Mouse (Mus musculus) cerebellum, adult 2 months (tissue): ENCODE results near the gene Psmb7. TPM values are rescaled to one million over a fixed set of nuclear protein-coding genes. Genes with fewer than 3 reads are reported as not detected.

Experiments
- DNase-seq, 2 experiments: peaks; one replicate each; pipeline ENCODE4 v3.0.0; 2021
- H3K27ac ChIP-seq: fragments of 200-500 bp; 2 replicates; pipeline ENCODE4 v1.5.1; 2012; ENCODE audit warnings: low read length, control low read depth, inconsistent platforms; ENCODE audit not compliant: insufficient read depth
- H3K27me3 ChIP-seq: fragments of 200-500 bp; 2 replicates; pipeline ENCODE4 v1.6.1; 2012; ENCODE audit warnings: inconsistent platforms, mild to moderate bottlenecking, low read length, moderate library complexity; ENCODE audit not compliant: control insufficient read depth, insufficient read depth
- H3K4me1 ChIP-seq: fragments of 200-500 bp; 2 replicates; pipeline ENCODE4 v1.6.1; 2011; ENCODE audit warnings: low read length; ENCODE audit not compliant: control insufficient read depth, insufficient read depth
- H3K4me3 ChIP-seq: fragments of 200-500 bp; replicated peaks from 2 replicates; pipeline ENCODE3; 2011; ENCODE audit warnings: mild to moderate bottlenecking, low read depth, low read length, control low read depth; ENCODE audit not compliant: insufficient read depth
- CTCF ChIP-seq: fragments of 200-500 bp; IDR thresholded peaks from 2 replicates; pipeline ENCODE4 v1.5.1; 2011; ENCODE audit warnings: low read depth, mild to moderate bottlenecking, control low read depth, low read length, moderate library complexity, borderline replicate concordance; ENCODE audit not compliant: insufficient read depth
- POLR2A ChIP-seq: fragments of 200-500 bp; IDR thresholded peaks from 2 replicates; pipeline ENCODE4 v1.6.1; 2011; ENCODE audit warnings: low read length, control low read depth, borderline replicate concordance; ENCODE audit not compliant: insufficient read depth
- WGBS: fragments of 180-500 bp; shearing (Covaris S2); methylation state at CpG from one replicate; pipeline ENCODE4 v1.1.7; 2018; 5-methylcytosine and 5-hydroxymethylcytosine counted together
- polyA plus RNA-seq: library from polyadenylated mRNA; depleted of rRNA; stranded (reverse); fragments of >200 nt; gene quantifications from 2 replicates; pipeline ENCODE4 v1.2.3, GENCODE M21; 2012

The Psmb7 gene
- polyA plus RNA-seq, 1 experiment = 310 TPM

GRCm38 (mm10) chr2:38607716-38608115 lies 36.2 kb downstream of the Psmb7 start:
- no peaks in the 10 kb centered on the region for H3K27me3 ChIP-seq
- no peaks in the 10 kb centered on the region; the same call in none of the 2 replicates for H3K4me1 ChIP-seq
- H3K27ac ChIP-seq = no peak overlapping the region
- TF ChIP-seq POLR2A = no peak
- TF ChIP-seq CTCF = no peak
- no peak overlapping the region for H3K4me3 ChIP-seq
- no peak for DNase-seq
- WGBS = 98% methylated on average over 1 of the region's 1 CpGs

DNA sequence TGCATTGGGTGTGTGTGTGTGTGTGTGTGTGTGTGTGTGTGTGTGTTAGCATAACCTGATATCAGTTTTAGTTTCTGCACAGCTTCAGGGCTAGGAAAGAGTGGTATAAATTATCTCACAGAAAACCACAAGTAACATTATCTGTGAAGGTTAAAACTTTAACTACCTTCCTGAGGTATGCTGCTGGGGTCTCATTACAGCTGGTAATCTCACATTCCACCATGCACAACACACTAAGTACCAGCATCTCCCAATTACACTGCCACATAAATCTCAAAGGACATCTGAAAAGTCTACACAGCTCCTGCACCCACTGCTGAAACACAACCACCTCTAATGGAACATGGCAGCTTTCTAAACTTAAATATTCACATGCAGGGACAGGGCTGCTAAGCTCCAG lies 43.0 kb downstream of the Psmb7 start:
- Histone ChIP-seq H3K27ac (no peak overlapping the region), H3K27me3 (no peaks in the 10 kb centered on the region), H3K4me3 (no peak overlapping the region), H3K4me1 (peaks cover 5% of the 10 kb centered on the region)
- TF ChIP-seq POLR2A (no peak), CTCF (no peak)
- DNase-seq = no peak

- Histone ChIP-seq H3K4me3 (no peak overlapping the region), H3K4me1 (peaks cover 5% of the 10 kb centered on the region; the same call in 1 of the 2 replicates), H3K27ac (no peak overlapping the region), H3K27me3 (no peaks in the 10 kb centered on the region)
- WGBS = 19% methylated on average over 2 of the region's 2 CpGs
- peak; percentile 44 to 70 for DNase-seq
- TF ChIP-seq CTCF (no peak), POLR2A (no peak)
Measured at GRCm38 (mm10) chr2:38598395-38598794, 45.5 kb downstream of the Psmb7 start.

- H3K27ac ChIP-seq = no peak overlapping the region
- no peak for DNase-seq
Measured at GRCm38 (mm10) chr2:38597896-38598295, 46.0 kb downstream of the Psmb7 start.

DNA sequence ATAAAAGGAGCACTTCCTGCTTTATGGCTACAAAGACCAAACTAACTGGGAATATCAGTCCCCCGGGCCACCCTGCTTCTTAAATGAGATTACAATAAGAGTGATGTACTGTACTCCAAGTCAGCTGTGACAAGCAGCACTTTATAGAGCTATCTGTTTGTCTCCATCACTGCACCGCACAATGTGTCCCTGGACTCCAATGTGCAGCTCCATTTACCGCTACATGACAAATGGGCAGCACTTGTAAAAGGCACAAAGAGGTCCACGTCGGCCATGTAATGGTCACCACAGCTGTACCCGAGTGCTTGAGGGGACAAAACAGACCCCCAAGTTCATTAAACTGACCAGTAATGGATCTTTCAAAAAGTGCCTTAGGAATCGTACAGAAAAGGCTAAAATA lies 49.0 kb downstream of the Psmb7 start:
- WGBS = 80% methylated on average over 7 of the region's 7 CpGs
- DNase-seq = no peak
- Histone ChIP-seq H3K27ac (no peak overlapping the region), H3K27me3 (no peaks in the 10 kb centered on the region), H3K4me1 (peaks cover 7% of the 10 kb centered on the region; the same call in 1 of the 2 replicates), H3K4me3 (no peak overlapping the region)
- no peak for TF ChIP-seq CTCF
- TF ChIP-seq POLR2A = no peak

More at GRCm38 (mm10) chr2:38597896-38598295, 46.0 kb downstream of the Psmb7 start:
- TF ChIP-seq POLR2A (no peak), CTCF (no peak; the same call in 1 of the 2 replicates)
- 97% methylated on average over 1 of the region's 1 CpGs for WGBS
- H3K4me1 ChIP-seq = peaks cover 5% of the 10 kb centered on the region; the same call in 1 of the 2 replicates
- H3K27me3 ChIP-seq = no peaks in the 10 kb centered on the region
- no peak overlapping the region for H3K4me3 ChIP-seq

- 31% methylated on average over 6 of the region's 6 CpGs for WGBS
- Histone ChIP-seq H3K4me3 (no peak overlapping the region), H3K27ac (no peak overlapping the region), H3K27me3 (no peaks in the 10 kb centered on the region), H3K4me1 (peaks cover 3% of the 10 kb centered on the region; the same call in 1 of the 2 replicates)
- TF ChIP-seq POLR2A (no peak), CTCF (peak; percentile 63; the same call in 1 of the 2 replicates)
- peak; percentile 47 to 56 for DNase-seq
Measured at GRCm38 (mm10) chr2:38591751-38592459, 52.0 kb downstream of the Psmb7 start.

DNA sequence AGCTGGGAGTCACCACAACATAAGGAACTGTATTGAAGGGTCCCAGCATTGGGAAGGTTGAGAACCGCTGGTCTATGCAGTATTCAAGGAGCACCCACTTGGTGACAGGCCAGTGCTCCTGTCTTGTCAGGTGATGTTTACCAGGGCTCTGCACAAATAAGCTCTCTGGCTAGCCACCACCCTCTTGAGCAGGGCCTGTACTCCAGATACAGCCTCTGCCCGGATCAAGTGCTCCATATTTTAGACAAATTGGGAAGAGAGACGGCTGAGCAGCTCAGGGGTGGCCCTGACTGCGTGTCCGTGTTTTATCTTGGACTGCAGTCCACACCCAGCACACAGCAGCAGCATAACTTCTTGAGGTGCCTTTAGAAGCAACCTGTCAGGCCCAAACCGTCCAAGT lies 57.2 kb downstream of the Psmb7 start:
- TF ChIP-seq POLR2A (no peak), CTCF (no peak)
- no peak for DNase-seq
- no peak overlapping the region for H3K27ac ChIP-seq
- no peaks in the 10 kb centered on the region for H3K27me3 ChIP-seq
- no peak overlapping the region for H3K4me3 ChIP-seq
- 70% methylated on average over 6 of the region's 6 CpGs for WGBS
- peaks cover under 1% of the 10 kb centered on the region; the same call in 1 of the 2 replicates for H3K4me1 ChIP-seq

DNA sequence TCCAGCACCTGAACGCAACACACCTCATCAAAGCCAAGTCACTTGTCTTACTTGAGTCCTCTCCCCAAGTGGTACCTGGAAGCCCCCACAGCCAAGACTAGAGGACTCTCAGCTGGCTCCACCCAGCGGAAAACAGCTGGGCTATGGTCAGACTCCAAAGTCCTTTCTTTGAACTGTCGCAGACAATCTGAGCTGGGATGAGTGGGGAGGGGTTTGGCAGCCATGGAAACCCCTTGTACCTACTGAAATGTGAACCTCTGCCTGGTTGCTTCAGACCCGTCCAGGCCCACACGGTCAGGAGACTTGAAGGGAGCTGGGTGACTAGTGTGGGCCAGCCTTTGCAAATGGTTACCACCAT lies 58.5 kb downstream of the Psmb7 start:
- DNase-seq = no peak
- WGBS = 42% methylated on average over 5 of the region's 5 CpGs
- H3K27ac ChIP-seq = no peak overlapping the region
- TF ChIP-seq POLR2A = no peak
- TF ChIP-seq CTCF = no peak
- H3K4me3 ChIP-seq = no peak overlapping the region
- H3K4me1 ChIP-seq = no peaks in the 10 kb centered on the region
- no peaks in the 10 kb centered on the region for H3K27me3 ChIP-seq
